Mouse (Mus musculus): ENCODE data around the gene 4933428G20Rik. TPM values are rescaled to one million over a fixed set of nuclear protein-coding genes. Genes with fewer than 3 reads are reported as not detected.

4933428G20Rik gene
- total RNA-seq, 2 experiments from 2014 or later = 0.22 TPM; not detected in 1

DNA sequence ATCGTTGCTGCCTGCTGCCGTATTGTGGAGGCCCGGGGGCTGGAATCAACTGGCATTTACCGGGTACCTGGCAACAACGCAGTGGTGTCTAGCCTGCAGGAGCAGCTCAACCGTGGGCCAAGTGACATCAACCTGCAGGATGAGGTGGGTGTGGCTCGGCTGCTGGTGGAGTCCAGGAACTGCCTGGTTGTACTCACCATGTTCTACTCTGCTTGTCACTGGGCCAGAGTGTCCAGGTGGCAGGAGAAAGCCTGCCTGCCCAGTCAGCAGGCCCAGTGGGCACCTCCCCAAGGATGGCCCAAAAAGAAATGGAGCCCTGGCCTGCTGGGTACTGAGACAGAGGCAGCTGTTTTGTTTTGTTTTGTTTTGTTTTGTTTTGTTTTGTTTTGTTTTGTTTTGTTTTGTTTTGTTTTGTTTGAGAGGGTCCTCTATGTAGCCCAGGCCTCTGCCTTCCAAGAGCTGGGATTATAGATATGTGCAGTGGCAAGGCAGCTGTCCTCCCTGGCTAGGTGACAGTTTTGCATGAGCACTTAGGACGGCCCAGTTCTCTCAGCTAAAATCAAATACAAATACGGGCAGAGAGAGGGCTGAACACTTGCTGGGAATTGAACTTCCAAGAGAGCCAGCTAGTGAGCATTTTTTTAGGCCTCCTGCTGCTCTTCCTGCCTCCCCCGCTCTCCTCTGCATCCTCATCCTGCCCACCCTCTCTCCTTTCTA, 33.5 kb downstream of the 4933428G20Rik start:
- DNase-seq (ENCODE audit: low spot score in 2 of 2) = peak in 1 of 2 experiments; percentile 35

DNA sequence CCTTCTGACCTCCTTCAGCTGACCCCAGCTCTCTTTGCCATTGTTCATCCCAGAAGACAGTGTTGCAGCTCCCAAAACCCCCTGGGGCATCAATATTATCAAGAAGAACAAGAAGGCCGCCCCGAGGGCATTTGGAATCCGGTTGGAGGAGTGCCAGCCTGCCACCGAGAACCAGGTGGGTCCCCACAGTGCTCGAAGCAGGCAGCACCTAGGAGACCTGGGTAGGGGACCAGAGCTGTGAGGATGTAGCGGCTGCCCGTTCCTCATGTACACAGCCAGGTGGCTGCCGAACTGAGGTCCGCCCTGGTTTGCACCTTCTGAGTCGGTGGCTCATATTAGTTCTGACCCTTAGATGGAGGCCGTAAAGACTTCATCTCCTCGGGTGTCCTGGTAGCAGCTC, 34.2 kb downstream of the 4933428G20Rik start:
- no peak for DNase-seq (ENCODE audit: low spot score in 2 of 2)

DNA sequence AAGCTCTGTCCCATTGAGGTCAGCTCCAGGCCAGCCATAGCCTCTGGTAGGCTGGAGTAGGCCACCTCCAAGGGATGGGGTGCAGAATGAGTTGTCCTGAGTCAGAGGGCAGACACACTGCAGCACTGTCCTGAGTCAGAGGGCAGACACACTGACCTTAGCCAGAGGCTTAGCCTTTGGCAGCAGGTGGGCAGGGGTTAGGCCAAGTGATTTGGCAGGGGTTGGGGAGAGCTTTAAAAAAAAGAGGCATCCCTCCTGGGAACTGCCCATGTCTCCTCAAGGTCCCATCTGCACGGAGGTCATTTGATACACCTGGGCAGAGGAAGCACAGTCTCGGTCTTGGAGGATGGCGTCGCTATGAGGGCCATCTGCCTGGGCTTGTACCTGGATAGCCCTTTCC, 36.1 kb downstream of the 4933428G20Rik start:
- DNase-seq (ENCODE audit: low spot score in 2 of 2) = no peak

DNA sequence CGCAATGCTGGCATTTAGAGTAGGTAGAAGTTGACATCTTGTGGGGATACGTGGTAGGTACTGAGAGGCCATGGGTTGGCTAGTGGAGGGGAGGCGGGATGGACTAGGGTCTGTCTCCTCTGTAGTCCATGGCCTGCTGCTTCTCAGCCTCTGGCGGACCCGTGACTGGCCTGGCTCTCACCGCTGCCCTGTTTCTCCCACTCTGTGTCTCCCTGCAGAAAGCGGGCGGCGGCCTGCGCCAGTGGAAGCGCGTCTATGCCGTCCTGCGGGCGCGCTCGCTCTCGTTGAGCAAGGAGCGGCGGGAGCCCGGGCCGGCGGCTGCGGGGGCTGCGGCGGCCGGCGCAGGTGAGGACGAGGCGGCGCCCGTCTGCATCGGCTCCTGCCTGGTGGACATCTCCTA, 37.0 kb downstream of the 4933428G20Rik start:
- DNase-seq (ENCODE audit: low spot score in 2 of 2) = no peak

DNA sequence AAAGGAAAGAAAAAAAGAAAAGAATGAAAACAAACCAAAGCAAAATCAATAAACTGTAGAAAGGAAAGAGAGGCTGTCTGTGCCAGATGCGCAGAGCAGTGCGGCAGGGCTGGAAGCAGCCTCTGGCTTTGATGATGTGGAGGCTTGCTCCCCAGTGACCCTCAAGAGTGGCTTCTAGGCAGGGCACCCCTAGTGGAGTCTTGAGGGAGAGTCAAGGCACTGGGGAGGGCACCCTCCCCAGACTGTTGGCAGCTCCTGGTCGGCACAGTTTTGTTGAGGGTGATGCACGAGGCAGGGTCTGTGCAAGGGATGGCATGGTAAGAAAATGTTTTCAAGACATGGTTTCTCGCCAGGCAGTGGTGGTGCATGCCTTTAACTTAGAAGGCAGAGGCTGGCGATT, 37.6 kb downstream of the 4933428G20Rik start:
- no peak for DNase-seq (ENCODE audit: low spot score in 2 of 2)

DNA sequence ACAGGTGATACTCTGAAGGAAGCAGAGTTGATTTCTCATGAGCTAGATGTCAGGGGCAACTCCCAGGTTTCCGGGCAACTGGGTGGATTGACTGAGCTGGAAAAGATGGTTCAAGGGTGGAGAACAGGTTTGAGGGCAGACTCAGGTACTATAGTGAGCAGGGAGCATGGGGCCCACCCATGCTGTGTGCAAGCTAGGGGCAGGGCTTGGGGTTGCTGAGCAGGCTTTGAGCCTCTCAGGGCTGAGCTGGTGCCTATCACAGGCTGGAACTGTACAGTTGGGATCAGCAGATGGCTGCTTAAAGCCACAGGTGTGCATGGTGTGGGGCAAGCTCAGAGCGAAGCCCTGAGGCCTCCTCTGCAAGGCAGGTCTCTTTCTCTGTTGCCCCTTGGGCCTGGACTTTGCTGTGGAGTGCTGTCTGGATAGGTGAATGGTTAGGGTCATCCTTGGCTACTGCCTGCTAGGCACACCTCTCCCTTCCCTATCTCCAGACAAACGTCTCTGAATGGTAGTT, 38.8 kb downstream of the 4933428G20Rik start:
- DNase-seq (ENCODE audit: low spot score in 2 of 2) = no peak

DNA sequence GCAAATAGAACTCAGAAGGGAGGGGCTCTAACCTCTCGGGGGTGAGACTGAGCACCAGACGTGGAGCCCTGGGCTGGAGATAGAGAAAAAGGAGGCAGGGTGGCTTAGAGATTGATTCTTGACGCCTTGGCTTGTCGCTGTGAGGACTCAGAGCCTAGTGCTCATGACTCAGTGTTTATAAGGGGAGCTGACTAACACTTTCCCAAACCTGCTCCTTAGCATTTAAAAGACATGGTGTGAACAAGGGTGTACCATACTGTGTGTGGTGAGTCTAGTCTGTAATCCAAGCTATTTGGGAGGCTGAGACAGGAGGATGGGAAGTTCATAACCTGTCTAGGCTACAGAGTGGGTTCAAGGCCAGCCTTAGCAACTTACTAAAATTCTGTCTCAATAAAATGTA, 43.0 kb downstream of the 4933428G20Rik start:
- DNase-seq (ENCODE audit: low spot score in 2 of 2) = no peak

DNA sequence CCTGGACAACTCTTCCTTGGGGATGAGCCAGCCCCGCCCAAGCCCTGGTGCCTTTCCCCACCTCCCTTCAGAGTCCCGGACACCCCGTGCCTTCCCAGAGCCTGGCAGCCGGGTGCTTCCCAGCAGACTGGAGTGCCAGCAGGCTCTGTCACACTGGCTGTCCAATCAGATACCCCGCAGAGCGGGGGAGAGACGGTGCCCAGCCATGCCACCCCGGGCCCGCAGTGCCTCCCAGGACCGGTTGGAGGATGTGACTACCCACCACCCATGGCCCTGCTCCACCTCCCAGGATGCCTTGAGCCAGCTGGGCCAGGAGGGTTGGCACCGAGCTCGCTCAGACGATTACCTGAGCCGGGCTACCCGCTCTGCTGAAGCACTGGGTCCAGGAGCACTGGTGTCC, 48.5 kb downstream of the 4933428G20Rik start:
- peak in 1 of 2 experiments; percentile 56 for DNase-seq (ENCODE audit: low spot score in 2 of 2)

DNA sequence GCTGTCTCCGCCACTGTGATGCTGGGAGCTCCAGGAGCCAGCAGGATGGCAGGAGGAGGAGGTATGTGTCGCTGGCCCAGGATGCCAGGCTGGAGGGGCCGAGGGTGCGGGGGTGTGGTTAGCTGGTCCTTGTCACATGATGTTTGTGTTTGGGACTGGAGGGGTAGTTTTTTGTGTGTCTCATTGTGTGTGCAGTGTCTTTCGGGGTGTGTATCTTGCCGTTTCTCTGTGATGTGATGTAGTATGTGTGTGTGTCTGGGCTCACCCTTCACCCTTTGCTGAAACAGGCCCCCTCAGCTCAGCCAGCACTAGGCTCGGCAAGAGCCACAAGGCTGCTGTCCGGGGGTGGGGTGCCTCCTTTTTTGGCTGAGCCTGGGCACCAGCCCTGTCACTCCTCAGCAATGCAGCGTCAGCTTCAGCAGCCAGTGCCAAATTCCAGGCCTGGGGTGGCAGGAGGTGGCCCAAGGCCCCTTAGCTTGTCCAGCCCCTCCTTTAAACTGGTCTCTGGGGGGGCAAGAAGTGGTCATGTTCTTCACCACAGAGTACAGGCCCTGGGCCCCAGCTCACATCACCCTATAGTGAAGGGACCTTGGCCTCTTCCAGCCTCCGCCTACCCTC, 49.7 kb downstream of the 4933428G20Rik start:
- DNase-seq (ENCODE audit: low spot score in 2 of 2) = no peak

DNA sequence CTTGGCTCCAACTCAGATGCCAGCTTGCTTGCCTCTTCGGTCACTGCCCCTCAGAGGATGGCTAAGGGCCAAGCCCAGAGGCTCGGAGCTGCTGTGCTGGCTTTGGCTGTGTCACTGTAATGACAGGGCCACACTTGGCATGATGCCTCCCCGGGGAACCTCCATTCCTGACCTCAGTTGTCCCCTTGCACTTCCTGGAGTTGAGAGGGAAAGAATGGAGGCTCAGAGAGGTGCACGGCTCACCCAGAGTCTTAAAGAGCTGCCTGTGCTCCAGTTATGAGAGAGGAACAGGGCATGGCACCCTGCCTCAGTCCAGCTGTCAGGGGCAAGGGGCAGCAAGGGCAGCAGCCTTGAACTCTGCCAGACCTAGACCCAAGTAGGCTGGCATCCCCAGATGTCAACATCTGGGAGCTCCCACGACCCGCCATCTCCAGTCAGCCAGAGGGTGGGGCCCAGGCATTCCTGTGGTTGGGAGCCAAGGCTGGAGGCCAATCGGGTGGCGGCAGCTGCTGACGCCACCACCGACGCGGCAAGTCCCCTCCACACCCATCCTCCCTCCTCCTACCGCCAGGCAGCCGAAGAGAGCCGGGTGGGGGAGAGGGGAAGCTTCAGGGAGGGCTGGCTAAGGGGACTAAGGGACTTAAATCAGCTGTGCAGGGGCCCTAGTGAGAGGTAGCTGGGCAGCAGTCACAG, 50.4 kb downstream of the 4933428G20Rik start:
- DNase-seq (ENCODE audit: low spot score in 2 of 2) = peak; percentile 69 to 79

DNA sequence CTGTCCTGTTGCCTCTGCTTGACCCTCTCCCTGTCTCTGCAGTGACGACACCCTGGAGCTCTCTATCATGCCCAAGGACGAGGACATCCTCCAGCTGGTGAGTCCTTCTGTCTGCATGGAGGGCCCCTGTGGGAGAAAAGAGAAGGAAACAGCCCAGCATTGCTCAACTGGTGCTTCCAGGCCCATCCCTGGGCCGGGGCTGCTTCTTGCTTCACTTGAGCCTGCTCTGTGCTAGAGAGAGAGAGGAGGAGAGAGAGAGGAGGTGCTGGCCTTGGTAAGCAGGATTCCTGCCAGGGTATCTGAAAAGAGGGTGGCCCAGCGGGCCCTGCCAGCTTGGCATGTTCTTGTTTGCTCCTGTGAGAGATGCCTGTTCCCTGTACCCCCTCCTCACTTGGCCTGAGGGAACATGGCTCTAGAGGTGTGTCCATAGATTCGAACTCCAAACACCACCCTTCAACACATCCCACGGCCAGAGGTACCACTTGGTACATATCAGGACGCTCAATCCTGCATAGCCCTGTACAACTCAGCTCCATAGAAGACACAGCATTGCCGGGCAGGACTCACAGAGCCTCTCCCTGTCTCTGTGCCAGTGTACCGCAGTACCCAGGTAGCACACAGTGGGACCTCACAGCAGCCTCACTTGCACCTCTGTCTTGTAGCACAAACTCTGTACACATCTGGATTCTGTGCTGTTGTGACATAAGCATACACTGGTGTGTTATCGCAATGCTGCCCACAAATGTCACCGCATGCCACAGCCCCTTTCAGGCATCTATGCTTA, 51.3 kb downstream of the 4933428G20Rik start:
- no peak for DNase-seq (ENCODE audit: low spot score in 2 of 2)

DNA sequence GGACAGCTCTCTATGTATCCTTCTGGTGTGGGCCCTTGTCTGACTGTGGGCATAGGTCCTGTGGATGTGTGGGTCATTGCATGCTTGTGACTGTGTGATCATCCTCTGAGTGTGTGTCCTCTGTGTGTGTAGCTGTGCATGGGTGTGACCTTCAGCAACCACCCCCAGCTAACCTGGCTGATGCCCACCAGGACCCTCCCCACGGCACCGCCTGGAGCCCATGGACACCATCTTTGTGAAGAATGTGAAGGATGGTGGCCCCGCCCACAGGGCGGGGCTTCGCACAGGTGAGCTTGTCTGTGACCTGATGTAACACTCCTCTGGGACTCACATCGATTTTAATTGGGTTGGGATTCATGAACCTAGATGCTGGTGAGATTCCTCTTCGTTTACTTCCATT, 52.2 kb downstream of the 4933428G20Rik start:
- DNase-seq (ENCODE audit: low spot score in 2 of 2) = no peak

DNA sequence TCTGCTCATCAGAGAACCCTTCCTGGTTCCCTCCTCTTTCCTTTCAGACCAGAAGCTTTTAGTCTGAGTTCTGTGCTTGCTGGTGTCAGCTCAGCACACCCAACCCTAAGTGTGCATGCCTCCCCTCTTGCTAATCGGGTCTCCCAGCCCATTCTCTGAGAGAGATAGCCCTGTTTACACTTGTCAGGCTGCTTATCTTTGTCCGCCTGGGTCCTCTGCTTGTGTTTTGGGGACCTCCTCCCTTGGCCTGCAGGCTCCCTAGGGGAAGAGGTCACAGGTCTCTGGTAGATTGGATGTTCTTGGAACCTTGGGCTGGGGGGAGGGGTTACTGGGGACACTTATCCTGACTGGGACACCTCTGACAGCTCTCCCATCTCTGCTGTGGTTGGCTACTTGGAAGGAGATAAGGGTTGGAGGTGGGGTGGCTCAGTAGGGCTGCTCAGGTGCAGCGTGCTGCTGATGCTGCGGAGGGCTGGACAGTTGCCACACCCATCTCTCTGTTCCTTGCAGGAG, 54.1 kb downstream of the 4933428G20Rik start:
- DNase-seq (ENCODE audit: low spot score in 2 of 2) = no peak

DNA sequence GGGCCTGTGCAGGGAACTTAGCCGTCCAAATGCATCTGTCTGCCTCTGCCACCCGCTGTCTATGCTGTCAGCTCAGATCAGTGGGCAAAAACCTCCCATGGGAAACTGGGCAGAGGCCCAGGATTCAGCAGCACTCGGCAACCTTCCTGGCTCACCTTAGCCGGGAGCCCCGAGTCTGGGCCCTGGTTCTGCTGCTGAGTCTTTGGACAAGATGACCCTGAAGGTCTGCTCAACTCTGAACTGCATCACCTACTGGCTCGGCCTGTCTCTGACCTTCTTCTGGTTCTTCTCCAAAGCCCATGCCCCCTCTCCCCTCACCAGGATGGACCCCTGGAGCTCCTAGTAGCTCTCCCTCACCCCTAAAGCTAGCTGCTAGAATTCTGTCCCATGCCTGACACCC, 54.5 kb downstream of the 4933428G20Rik start:
- no peak for DNase-seq (ENCODE audit: low spot score in 2 of 2)

DNA sequence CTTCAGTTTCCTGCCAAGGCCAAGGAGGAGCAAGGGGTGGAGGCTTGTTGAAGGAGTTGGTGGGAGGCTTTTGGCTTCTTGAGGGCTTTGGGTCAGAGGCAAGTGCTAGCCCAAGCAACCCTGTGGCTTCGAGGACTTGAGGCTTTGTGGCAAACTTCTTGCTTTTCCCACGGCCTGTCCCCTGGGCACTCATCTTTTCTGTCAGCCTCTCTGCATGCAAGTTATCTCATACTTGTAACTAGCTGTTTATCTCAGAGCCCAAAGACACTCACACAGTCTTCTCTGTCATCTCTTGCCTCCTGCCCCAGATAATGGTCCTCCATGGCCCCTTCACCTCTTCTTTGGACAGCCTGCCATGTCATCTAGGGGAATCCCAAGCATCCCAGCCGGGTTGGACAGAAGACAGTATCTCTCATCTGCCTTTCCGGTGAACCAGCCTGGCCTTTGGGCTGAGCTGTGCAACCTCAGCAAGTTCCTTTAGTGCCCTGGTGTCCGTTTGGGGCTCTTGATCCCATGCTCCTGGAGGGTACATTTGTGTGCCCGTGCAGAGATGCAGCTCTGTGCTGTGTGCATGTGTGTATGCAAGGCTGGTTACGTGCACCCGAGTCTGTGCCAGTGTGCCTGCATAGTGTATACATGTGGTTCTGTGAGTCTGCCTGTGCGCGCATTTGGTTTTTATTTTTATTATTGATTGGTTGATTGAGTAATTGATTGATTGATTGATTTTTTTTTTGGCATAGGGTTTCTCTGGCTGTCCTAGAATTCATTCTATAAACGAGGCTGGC, 57.1 kb downstream of the 4933428G20Rik start:
- no peak for DNase-seq (ENCODE audit: low spot score in 2 of 2)

DNA sequence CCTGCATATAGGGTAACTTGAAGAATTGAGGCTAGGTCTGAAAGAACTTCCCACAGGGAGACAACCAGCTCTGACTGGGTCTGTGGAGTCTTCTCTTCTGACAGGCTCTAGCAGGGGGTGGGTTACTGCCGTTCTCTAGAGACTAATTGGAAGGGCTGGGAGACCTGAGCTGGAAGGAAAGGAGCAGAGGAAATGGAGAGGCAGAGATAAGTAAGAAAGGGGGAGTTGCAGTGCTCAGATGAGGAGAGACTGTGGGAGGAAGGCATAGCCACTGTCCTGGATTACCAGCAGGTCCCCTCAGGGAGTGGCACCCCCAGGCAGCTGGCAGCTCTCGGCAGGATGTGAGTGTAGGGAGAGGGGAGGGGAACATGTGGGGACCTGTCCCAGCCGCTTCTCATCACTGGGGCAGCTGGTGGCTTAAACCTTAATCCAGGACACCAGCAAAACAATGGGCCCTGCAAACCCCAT, 58.4 kb downstream of the 4933428G20Rik start:
- no peak for DNase-seq (ENCODE audit: low spot score in 2 of 2)

DNA sequence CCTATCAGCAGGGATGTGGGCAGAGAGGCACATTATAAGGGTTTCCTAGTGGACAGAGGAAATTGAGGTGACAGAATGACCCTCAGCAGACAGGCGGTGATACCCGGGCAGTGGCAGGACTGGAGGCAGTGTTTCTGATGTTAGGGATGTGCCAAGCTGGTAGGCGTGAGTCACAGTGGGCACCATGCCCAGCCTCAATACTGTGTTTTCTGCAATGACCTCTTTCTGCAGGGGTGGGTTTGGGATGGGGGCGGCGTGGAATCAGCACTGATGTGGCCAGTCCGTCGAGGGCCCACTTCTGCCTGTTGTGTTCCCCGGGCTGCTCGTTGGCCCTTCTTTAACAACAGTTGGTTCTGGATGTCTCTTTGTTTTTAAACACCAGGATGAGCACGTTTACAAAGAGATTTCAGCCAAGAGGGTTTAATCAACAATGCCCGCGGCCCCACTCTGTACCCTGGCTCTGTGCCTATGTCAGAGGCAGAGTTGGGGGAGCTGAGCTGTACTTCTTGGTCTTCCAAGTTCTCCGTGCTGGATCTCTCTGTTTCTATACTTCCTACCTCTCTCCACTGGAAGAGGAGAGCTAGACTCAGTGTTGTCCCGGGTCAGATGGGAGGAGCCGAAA, 59.0 kb downstream of the 4933428G20Rik start:
- DNase-seq (ENCODE audit: low spot score in 2 of 2) = peak in 1 of 2 experiments; percentile 46

Data from layer of hippocampus, postnatal 10 days (tissue).